Mouse (Mus musculus): ENCODE results near the gene Gm5767. TPM values are rescaled to one million over a fixed set of nuclear protein-coding genes. Genes with fewer than 3 reads are reported as not detected.
"Not testable (repeated sequence)": the region's sequence is repeated elsewhere in the genome, so short reads cannot be mapped to it uniquely, and the experiment has no call there.

Gene Gm5767
- total RNA-seq, 4 experiments from 2014 or later: not detected

DNA sequence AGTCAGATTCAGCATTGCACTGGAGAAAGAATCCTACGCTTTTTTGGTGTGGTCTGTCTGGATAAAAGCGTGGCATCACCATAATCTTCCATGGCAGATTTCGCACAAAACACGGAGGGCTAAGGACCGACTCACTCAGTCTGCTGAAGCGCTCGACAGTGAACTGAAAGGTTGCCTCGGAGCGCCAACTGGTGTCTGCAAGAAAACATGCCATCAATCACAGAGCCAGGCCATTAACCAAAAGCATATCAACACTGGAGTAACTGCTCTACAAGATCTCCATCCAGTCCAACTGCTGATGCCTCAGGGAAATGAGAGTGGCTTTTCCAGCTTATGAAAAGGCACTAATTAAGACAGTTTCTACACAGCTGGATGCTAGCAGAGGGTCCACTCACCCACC, 31.4 kb downstream of the Gm5767 start:
- peak in 1 of 2 experiments; percentile 27 for DNase-seq (ENCODE audit: low spot score in 2 of 2)

DNA sequence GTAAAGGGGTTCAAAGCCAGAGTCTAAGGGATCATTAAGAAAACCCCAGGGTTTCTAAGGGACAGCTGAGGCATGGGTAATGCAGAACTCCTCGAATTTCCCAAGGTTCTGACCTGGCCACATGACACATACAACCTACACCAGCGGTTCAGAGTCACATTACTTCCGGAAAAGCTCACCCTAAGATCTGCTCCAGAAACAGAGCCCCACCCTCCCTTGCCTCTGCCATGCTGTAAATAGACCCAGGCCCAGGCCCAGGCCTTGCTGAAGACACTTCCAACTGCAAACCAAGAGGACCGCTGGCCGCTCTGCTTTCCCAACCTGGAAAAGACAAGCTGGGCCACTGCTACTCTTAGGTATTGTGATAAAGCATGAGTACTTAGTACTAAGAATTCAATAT, 34.3 kb downstream of the Gm5767 start:
- peak; percentile 25 to 63 for DNase-seq (ENCODE audit: low spot score in 2 of 2)

DNA sequence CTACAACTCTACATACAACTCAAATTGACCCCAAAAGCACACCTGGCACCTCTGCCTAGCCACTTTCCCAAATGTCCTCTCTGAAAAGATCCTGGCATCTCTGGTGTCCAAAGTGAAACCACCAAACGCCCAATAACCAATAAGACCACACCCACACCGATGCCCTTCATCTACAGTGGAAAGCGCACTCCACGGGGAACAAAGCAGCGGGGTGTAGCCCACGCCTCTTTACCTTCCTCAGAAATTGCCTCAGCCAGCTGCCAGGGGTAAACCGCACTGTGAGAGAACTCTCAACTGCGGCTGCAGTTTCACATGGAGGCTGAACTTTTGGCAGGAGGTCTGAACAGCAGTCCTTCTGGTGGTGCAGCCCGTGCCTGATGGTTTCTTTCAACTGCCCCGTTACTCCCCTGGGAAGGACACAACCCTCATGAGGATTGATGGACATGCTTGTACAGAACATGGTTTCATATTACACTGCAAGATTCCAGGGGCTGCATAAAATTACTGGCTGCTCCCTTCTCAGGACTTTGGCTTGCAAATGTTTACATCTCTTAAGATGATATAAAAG, 35.0 kb downstream of the Gm5767 start:
- DNase-seq (ENCODE audit: low spot score in 2 of 2): peak in 1 of 2 experiments; percentile 10

DNA sequence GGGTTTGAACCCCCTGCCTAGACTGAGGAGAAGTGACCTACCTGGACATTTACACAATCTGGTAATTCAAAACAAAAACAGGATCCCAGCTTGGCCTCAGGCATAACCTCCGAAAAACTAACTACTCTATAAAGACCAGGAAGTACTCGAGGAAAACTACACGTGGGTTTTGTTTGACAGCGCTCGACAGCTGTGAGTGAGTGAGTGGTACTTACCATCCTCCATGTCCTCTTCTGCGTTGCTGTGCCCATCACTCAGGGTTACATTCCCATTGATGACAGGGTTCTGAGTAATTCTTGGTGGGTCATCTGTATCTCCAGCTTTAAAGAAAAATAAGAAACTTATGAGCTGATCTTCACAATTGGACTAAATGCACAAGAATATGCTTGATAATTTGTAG, 35.7 kb downstream of the Gm5767 start:
- DNase-seq (ENCODE audit: low spot score in 2 of 2): no peak

DNA sequence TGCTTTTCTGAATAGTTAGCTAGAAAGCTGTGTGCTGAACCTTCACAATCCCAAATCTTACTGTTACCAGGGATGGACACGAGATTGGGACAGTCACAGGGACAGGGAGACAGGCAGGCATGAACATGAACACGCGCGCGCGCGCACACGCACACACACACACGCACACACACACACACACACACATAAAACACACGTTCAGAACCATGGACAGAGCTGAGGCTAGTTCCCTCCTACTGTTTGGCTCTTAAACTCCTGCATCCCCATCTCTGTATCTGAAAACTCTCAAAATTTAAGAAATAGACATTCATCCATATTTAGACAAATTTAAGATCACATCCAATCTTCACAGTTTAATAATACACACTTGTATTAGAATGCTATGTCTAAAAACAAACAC, 37.2 kb downstream of the Gm5767 start:
- DNase-seq (ENCODE audit: low spot score in 2 of 2): no peak

DNA sequence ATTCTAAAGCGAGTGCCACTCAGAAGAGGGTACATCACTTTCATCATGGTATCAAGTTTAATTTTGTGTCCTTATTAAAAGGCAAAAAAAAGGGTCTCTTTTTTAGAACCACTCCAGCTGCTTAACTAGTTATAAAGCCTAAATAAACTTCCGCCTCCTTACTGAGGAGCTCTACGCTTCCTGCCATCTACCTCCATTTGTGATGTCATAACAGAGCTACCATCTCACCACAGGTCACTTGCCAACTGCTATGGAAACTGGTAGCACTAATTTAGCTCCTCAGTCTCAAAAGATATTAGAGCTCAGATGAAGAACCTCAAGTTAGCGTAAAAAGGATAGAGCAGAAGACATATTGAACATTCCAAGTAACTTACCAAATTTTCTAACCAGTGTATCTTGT, 39.9 kb downstream of the Gm5767 start:
- DNase-seq (ENCODE audit: low spot score in 2 of 2): no peak

DNA sequence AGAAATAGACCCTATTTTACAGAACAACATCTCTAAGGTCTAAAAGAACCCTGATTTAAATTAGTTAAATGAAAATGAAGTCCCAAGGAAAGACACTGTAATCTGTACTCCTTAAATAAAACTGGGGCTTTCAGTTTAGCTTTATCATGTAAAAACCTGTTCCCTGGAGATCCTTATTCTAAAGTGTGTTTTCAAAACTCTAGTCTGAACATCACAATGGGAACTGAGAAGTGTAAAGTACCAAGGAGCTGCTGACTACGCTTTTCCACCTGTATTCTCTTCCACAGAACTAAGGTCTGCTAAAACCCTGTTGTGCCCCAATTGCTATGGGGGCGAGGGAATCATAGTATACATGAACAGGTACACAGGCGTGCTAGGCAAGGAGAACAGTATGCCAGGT, 43.5 kb downstream of the Gm5767 start:
- no peak for DNase-seq (ENCODE audit: low spot score in 2 of 2)

DNA sequence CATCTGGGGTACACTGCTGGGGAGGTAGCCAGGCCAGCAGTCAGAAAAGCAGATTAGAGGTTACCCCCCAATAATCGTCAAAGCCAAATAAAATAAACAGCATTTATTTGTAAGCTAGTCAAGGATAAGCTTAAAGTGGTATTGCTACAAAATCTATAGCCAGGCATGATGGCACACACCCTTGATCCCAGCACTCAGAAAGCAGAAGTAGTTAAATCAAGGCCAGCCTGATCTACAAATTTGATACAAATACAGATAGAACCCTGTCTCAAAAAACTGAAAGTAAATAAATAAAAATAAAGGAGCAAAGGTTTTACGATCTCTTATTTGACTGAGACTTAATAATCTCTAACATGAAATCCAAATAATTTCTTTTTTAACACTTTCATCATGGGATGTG, 45.2 kb downstream of the Gm5767 start:
- no peak for DNase-seq (ENCODE audit: low spot score in 2 of 2)

DNA sequence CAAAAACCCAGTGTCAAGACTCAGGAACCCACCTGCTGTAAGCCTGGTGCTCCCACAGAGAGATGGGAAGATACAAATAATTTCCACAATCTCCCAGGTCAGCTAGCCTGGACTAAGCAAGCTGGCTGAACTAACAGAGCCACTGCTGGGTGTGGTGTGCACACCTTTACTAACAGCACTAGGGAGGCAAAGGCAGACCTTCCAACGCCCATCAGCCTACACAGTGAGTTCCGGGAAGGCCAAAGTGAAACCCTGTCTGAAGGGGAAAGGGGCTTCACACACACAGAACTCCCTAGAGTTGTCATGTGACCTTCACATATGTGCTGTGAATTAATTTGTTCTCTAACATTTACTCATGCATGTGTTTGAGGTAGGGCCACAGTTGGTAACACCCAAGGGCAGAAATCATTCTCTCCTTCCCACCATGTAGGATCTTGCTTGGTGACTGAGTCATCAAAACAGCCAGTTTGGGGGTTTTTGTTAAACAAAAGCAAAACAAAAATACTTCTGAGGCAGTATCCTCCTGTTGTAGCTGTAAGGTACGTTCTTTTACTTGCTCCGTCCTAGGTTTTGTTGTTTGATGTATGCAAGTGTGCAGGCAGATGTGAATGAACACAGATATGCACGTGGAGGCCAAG, 47.7 kb downstream of the Gm5767 start:
- DNase-seq (ENCODE audit: low spot score in 2 of 2): no peak

DNA sequence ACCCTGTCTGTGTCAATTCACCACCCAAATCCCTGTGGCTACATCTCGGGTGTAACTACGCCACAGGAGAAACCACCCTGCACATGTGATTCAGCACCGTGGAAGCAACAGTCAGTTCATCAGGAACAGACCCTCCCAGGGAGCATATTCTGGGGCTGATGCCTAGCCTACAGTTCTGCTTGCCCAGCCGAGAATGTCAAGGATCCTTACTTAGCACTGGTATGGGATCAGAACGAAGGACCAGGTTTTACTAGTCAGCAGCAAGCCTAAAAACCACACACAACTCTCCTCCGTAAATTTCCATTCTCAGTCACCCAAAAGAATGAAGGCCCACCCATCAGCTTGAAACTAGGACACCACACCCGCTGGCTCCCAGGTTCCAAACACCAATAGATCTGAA, 51.1 kb downstream of the Gm5767 start:
- DNase-seq (ENCODE audit: low spot score in 2 of 2): no peak

DNA sequence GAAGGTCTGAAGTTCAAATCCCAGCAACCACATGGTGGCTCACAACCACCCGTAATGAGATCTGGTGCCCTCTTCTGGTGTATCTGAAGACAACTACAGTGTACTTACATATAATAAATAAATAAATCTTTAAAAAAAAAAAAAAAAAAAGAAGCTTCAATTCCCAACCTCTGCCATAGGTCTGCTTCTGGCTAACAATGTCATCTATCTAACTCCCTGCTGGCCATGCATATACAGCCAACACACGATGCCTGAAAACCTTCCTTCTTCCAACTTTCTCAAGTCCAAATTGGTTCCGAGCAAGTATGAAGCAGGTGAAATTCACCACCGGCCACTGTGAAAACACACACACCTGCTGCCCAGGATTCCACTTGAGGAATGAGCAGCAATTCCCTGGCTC, 51.9 kb downstream of the Gm5767 start:
- not testable (repeated sequence) for DNase-seq (ENCODE audit: low spot score in 2 of 2)

Other genes with a start within 250 kb of the Gm5767 start
- gene Mettl22, start 210.0 kb upstream of the Gm5767 start, total RNA-seq (2022): 10 to 100 TPM; 76.5 to 91.7 (median 85.3) TPM
- 1 to 10 TPM in 3 of 4 experiments, under 1 TPM in 1; 0.94 to 1.8 (median 1.5) TPM for gene Abat, start 167.3 kb upstream of the Gm5767 start, total RNA-seq (2022)
- gene Pmm2, start 43.1 kb upstream of the Gm5767 start, total RNA-seq (2022): 10 to 100 TPM; 13.1 to 21.2 (median 16.5) TPM
- 10 to 100 TPM; 13.1 to 15.3 (median 14.2) TPM for gene Tmem186, start 43.1 kb upstream of the Gm5767 start, total RNA-seq (2022)
- gene Carhsp1, start 8.6 kb upstream of the Gm5767 start, total RNA-seq (2022): 1 to 10 TPM; 3.9 to 5.7 (median 5.3) TPM
- gene Usp7, start 111.5 kb downstream of the Gm5767 start, total RNA-seq (2022): 10 to 100 TPM; 51.1 to 62.5 (median 60.0) TPM
- 100 to 1,000 TPM in 2 of 4 experiments, 10 to 100 TPM in 2; 97.6 to 111 (median 103) TPM for gene 1810013L24Rik, start 149.3 kb downstream of the Gm5767 start, total RNA-seq (2022)

Data from gastrocnemius, adult 8-10 months (tissue).